Mouse (Mus musculus) liver, postnatal 0 days (tissue): ENCODE measurements around the gene Eif2b4. TPM values are rescaled to one million over a fixed set of nuclear protein-coding genes. Genes with fewer than 3 reads are reported as not detected.

Experiments
- ATAC-seq: fragments of 200-750 bp; cut with Nextera tagmentation; 2 replicates; pipeline ENCODE4 v1.8.0; 2017; ENCODE audit warnings: mild to moderate bottlenecking, moderate library complexity
- DNase-seq: peaks from one replicate; pipeline ENCODE4 v3.0.0-alpha.2; 2016
- H3K27ac ChIP-seq: fragments of 300-500 bp; sonication (generic); 2 replicates; pipeline ENCODE4 v1.5.1; 2014; ENCODE audit warnings: antibody characterized with exemption, moderate library complexity, mild to moderate bottlenecking, low read depth
- H3K27me3 ChIP-seq: fragments of 300-500 bp; sonication (generic); 2 replicates; pipeline ENCODE4 v1.6.1; 2014; ENCODE audit warnings: low read length, control low read depth, mixed read lengths; ENCODE audit not compliant: insufficient read depth
- H3K36me3 ChIP-seq: fragments of 300-500 bp; sonication (generic); replicated peaks from 2 replicates; pipeline ENCODE4 v1.6.1; 2014; ENCODE audit warnings: mild to moderate bottlenecking, control low read depth, low read length, moderate library complexity, mixed read lengths; ENCODE audit not compliant: insufficient read depth
- H3K4me1 ChIP-seq: fragments of 300-500 bp; sonication (generic); 2 replicates; pipeline ENCODE4 v1.6.1; 2014; ENCODE audit warnings: antibody characterized with exemption, mild to moderate bottlenecking, control low read depth; ENCODE audit not compliant: insufficient read depth
- H3K4me2 ChIP-seq: fragments of 300-500 bp; sonication (generic); 2 replicates; pipeline ENCODE4 v1.6.1; 2014; ENCODE audit warnings: low read depth, mild to moderate bottlenecking, low read length, moderate library complexity, mixed read lengths
- H3K4me3 ChIP-seq: fragments of 300-500 bp; sonication (generic); 2 replicates; pipeline ENCODE4 v1.5.1; 2014; ENCODE audit warnings: low read depth, low read length
- H3K9ac ChIP-seq: fragments of 300-500 bp; sonication (generic); replicated peaks from 2 replicates; pipeline ENCODE4 v1.6.1; 2014; ENCODE audit warnings: mild to moderate bottlenecking, moderate library complexity
- H3K9me3 ChIP-seq: fragments of 300-500 bp; sonication (generic); 2 replicates; pipeline ENCODE4 v1.6.1; 2016; ENCODE audit warnings: mild to moderate bottlenecking, control low read depth, low read length, mixed read lengths
- CTCF ChIP-seq: sonication (generic); IDR thresholded peaks from 2 replicates; pipeline ENCODE4 v1.5.1; 2016; ENCODE audit warnings: antibody characterized with exemption, low read depth
- EP300 ChIP-seq: IDR thresholded peaks from 2 replicates; pipeline ENCODE4 v1.6.1; 2016; ENCODE audit warnings: antibody characterized with exemption, low read depth, mild to moderate bottlenecking
- WGBS: fragments of 180-500 bp; shearing (Covaris S2); extraction: QIAGEN DNeasy Blood & Tissue Kit; methylation state at CpG from one replicate; pipeline ENCODE4 v1.1.7; 2014; ENCODE audit not compliant: insufficient replicate concordance; 5-methylcytosine and 5-hydroxymethylcytosine counted together
- polyA plus RNA-seq: library from polyadenylated mRNA; unstranded; fragments of >200 nt; fragmentation: Nextera tagmentation; extraction: Ambion mirVana; gene quantifications from 2 replicates; pipeline ENCODE4 v1.2.1, GENCODE M21; 2015

Eif2b4 gene
- polyA plus RNA-seq, 1 experiment from 2014 or later = 35.5 TPM

DNA sequence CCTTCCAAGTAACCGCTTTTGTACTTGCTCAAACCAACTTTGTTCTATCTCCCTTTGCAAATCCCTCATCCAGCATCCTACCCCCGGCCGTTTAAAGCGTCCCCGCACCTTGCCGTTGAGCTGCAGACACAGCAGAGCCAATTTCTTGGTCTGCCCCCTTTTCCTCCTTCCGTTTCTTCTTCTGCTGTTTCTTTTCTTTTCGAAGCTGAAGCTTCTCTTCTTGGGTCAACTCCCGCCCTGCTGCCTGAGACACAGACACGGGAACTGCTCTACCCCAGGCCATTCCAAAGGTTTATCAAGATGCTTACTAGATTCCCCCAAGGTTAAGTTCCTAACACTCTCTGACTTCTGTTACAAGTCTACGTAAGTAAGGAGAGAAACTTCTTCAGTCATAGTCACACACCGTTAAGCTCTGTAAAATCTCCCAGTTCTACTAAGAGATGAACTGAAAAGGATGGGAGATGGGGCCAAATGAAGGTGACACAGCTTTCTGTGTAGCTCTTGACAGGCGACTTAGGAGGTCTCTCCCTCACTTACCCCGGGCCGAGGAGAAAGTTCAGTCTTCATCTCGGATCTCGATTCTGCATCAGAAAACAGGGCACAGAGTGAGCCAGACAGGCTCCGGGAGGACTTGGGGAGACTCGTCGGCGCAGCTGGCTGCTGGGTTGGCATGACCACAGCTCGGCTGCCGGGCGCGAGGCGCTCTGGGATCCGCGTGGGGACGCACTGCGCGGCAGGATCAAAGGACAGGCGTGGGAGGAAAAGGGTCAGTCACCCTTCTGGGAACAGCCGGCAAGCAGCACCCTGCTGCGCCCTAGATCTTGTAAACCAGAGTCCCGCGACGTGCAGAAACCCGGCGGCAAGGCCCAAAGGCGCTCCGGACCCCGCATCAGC lies 938 bp downstream of the Eif2b4 start:
- peaks cover 17% of the 10 kb centered on the region for H3K4me1 ChIP-seq
- peak overlapping the region; percentile 94 for H3K27ac ChIP-seq
- H3K4me3 ChIP-seq = peak overlapping the region; percentile 74
- ATAC-seq = peak; percentile 77
- no peaks in the 10 kb centered on the region for H3K9me3 ChIP-seq
- H3K4me2 ChIP-seq = peak overlapping the region; percentile 86
- no peaks in the 10 kb centered on the region for H3K27me3 ChIP-seq
- H3K36me3 ChIP-seq = peaks cover 56% of the 10 kb centered on the region
- WGBS = 9% methylated on average over 42 of the region's 42 CpGs
- TF ChIP-seq EP300 = no peak
- no peak for TF ChIP-seq CTCF
- peak; percentile 90 for DNase-seq
- H3K9ac ChIP-seq = peak overlapping the region; percentile 89

- 87% methylated on average over 9 of the region's 9 CpGs for WGBS
- H3K27ac ChIP-seq = no peak overlapping the region
- no peak for TF ChIP-seq CTCF
- no peak for TF ChIP-seq EP300
- DNase-seq = no peak
- no peak for ATAC-seq
- H3K9ac ChIP-seq = no peak overlapping the region
- no peaks in the 10 kb centered on the region for H3K27me3 ChIP-seq
- H3K36me3 ChIP-seq = peaks cover 39% of the 10 kb centered on the region
- no peak overlapping the region for H3K4me3 ChIP-seq
- H3K9me3 ChIP-seq = no peaks in the 10 kb centered on the region
- peaks cover 16% of the 10 kb centered on the region for H3K4me1 ChIP-seq
- no peak overlapping the region for H3K4me2 ChIP-seq
These were observed 3.0 kb downstream of the Eif2b4 start for GRCm38 (mm10) chr5:31190201-31190600.

GRCm38 (mm10) chr5:31188223-31188840 lies 4.9 kb downstream of the Eif2b4 start:
- no peak overlapping the region for H3K4me3 ChIP-seq
- peaks cover 31% of the 10 kb centered on the region for H3K36me3 ChIP-seq
- no peaks in the 10 kb centered on the region for H3K27me3 ChIP-seq
- H3K9me3 ChIP-seq = no peaks in the 10 kb centered on the region
- no peak for DNase-seq
- no peak overlapping the region for H3K9ac ChIP-seq
- no peak overlapping the region for H3K27ac ChIP-seq
- 75% methylated on average over 4 of the region's 4 CpGs for WGBS
- no peak for ATAC-seq
- TF ChIP-seq CTCF = peak; percentile 73
- TF ChIP-seq EP300 = no peak
- no peak overlapping the region for H3K4me2 ChIP-seq
- peaks cover 7% of the 10 kb centered on the region; the same call in 1 of the 2 replicates for H3K4me1 ChIP-seq

DNA sequence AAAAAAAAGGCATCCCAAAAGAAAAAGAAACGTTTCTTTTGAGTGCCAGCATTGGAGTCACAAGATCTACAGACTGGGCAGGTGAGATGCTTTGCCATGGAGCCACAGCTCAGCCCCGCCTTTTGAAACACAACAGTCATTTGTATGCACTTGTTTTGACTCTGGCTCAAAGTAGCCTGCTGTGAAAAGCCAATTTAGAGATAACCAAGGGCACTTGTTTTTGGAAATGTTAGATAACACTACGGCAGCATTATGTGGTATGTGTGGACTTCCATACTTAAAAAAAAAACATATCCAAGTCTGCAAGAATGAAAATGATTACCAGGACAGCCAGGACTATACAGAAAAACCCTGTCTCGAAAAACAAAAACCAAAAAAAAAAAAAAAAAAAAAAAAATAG lies 9.6 kb downstream of the Eif2b4 start:
- ATAC-seq = no peak
- no peaks in the 10 kb centered on the region for H3K27me3 ChIP-seq
- WGBS = 39% methylated on average over 4 of the region's 4 CpGs
- TF ChIP-seq EP300 (peak; percentile 62; the same call in 1 of the 2 replicates), CTCF (no peak)
- DNase-seq = no peak
- H3K4me3 ChIP-seq = no peak overlapping the region
- no peak overlapping the region for H3K9ac ChIP-seq
- peaks cover 9% of the 10 kb centered on the region for H3K4me1 ChIP-seq
- H3K9me3 ChIP-seq = no peaks in the 10 kb centered on the region
- peak overlapping the region; percentile 9; the same call in 1 of the 2 replicates for H3K4me2 ChIP-seq
- H3K27ac ChIP-seq = peak overlapping the region; percentile 23; the same call in 1 of the 2 replicates
- H3K36me3 ChIP-seq = peaks cover 13% of the 10 kb centered on the region

- Histone ChIP-seq H3K4me1 (peaks cover 14% of the 10 kb centered on the region), H3K36me3 (0 out of 2 replicates have a peak, but pooled peaks cover 4% of the 10 kb centered on the region), H3K9me3 (no peaks in the 10 kb centered on the region), H3K27me3 (no peaks in the 10 kb centered on the region), H3K9ac (no peak overlapping the region), H3K4me3 (no peak overlapping the region), H3K27ac (no peak overlapping the region), H3K4me2 (peak overlapping the region; percentile 80; the same call in 1 of the 2 replicates)
- ATAC-seq (no peak), DNase-seq (no peak)
- 87% methylated on average over 9 of the region's 9 CpGs for WGBS
- TF ChIP-seq CTCF (no peak), EP300 (no peak)
These were observed 12.0 kb downstream of the Eif2b4 start for GRCm38 (mm10) chr5:31181183-31181770.
